Mouse (Mus musculus): ENCODE measurements around the gene Kxd1. TPM values are rescaled to one million over a fixed set of nuclear protein-coding genes. Genes with fewer than 3 reads are reported as not detected.

Kxd1 gene
- polyA plus RNA-seq (2015; fragmentation: Nextera tagmentation; extraction: Ambion mirVana), result 52.3 and 54.9 TPM in 2 replicates

DNA sequence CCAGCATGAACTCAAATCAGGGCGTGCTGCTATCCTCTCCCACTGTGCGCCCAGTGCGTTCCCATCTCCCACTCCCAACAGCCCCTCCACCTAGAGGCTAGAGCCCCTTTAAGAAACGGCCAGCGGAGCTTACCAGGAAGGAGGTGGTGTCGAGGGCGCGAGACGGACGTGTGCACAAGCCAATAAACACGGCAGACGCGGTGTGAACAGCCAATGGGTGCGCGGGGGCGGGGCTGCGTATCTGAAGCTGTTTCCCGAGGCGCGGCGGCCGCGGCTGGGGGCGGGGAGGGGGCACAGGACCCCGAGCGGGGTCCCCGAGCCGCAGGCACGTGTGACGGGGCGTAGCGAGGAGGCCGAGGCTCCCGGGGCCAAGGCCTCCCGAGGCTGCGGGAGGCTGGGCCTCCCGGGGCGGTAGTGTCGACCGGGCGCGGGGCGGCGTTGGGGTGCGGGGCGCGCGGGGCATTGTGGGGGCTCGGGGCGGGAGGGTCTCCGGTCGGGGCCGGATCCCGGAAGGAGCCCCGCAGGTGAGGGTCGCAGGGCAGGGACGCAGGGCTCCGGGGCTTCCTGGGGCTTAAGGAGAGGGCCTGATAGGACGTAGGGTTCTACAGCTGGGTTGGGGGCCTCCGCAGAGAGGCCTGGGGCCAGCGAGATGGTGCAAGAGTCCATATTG lies at the start of gene Kxd1, which contains the start of gene Fkbp8:
Gene Kxd1, minus strand, starts transcription at position 445 of the 670 bp plus-strand sequence.
Gene Fkbp8, plus strand, starts transcription at position 213 of the 670 bp plus-strand sequence.

DNA sequence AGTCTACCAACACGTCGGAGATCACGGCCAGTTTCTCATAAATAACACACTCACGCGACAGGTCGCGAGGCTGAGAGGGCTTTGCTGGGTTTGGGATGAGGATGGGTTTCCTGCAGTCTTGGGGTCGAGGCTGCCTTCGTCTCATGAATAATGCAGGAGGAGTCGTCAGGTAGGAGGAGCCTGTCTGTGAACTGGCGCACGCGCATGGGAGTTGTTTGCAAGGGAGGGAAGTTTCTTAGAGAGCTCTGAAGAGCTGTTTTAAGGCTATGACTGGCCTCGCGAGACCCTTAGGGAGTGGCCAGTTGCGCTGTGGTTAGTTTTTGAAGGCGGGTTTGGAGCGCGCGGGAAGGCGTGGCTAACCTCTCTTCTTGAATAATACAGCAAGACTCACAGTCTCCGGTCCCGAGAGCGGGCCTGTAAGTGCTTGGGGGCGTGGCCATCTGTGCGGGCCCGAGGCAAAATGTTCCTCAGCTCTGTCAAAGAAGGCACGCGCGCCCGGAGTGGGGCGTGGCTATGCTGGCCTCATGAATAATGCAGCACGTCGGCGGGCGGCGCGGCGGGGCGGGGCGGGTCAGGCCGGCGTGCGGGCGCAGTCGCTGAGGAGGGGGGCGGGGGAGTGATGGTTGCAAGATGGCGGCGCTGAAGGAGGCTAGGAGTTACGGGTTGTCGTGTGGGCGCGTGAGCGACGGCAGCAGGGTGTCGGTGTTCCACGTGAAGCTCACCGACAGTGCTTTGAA lies 11.5 kb upstream of the Kxd1 start, which contains the start of gene Ell:
Gene Ell, plus strand, starts transcription at position 381 of the 737 bp plus-strand sequence.

DNA sequence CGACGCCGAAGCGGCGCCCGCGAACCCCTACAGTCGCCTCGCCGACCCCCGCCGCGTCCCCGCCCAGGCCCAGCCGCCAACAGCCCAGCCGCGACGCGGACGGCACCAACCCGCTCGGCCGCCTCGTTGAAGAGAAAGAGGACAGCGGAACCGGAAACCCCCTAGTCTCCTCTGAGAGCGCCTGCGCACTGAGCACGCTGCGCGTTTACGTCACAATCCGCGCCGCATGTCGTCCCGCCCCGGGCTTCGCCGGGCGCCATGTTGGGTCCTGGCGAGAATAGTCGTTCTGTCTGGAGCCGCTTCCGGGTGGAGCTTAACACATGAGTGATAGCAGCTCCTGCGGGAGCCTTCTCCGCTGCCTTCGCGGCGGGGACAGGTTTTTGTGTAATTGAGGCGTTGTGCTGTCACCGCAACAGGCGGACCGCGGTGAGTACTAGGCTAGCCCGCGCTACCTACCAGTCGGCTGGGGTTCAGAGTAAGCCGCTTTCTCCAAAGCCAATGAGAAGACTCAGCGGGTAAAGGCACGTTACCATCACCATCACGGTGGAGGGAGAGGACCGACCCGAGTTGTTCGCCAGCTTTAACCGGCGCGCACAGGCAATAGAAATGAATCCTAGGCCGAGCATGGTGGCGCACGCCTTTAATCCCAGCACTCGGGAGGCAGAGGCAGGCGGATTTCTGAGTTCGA lies 17.4 kb downstream of the Kxd1 start, which contains the start of gene Uba52:
Gene Uba52, minus strand, starts transcription at position 574 of the 688 bp plus-strand sequence.

DNA sequence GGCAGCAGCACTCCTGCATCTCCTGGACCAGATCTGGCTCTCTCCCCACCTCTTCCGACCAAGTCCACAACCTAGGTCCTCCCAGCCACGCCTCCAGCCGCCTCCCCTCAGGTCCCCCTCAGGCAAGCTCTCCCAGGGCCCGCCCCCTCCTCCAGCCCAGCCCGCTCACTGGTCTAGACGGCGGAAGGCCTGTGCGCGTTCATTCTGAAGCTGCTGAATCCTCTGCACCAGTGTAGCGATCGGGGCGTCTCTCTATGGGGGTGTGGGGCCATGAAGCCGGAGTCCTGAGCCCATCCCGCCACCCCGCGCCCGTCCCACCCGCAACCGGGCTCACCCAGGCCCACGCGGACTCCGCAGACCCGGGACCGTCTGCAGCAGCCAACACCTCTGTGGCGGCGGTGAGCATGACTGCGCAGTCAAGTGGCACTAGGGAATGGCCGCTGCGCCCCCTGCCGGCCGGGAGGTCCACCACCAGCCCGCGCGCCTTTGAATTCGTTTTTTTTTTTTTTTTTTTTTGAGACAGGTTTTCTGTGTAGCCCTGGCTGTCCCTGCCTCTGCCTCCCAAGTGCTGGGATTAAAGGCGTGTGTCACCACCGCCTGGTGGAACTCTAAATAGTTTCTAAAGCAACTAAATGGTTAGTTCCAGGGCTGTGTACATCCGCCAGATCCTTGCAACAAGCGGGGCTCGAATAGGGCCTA lies 21.3 kb downstream of the Kxd1 start, which contains the start of gene Rex1bd:
Gene Rex1bd, minus strand, starts transcription at position 425 of the 699 bp plus-strand sequence.

DNA sequence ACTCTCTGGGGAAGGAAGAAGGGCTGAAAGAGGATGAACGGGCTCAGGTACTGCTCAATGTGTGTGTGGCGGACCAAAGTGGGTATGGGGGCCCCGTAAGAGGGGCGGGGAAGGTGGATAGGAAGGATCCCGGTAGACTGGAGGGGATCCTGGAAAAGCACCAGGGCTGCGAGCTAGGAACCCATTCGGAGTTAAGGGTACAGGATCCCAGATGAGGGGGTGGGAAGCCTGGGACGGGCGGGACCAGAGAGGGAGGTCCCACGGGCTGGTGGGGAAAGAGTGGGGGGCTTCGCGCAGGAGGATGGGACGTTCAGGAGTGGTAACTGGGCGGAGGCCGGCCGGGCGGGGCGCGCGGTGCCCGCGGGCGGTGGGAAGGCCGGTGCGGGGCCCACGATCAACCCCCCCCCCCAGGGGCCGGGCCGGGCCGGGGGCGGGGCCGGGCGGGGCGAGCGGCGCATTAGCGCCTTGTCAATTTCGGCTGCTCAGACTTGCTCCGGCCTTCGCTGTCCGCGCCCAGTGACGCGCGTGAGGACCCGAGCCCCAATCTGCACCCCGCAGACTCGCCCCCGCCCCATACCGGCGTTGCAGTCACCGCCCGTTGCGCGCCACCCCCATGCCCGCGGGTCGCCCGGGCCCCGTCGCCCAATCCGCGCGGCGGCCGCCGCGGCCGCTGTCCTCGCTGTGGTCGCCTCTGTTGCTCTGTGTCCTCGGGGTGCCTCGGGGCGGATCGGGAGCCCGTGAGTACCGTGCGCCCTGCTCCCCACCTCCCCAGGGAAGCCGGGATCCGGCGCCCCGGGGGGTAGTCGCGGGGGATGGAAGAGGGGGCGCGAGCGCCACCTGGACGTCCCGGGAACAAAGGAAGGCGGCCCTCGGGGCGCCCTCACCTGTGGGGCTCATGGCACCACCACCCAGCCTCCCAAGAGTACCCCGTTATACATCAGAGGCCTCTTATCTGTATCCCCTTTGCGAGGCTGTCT lies 34.8 kb downstream of the Kxd1 start, which contains the start of gene Crlf1:
Gene Crlf1, plus strand, starts transcription at position 495 of the 977 bp plus-strand sequence.

DNA sequence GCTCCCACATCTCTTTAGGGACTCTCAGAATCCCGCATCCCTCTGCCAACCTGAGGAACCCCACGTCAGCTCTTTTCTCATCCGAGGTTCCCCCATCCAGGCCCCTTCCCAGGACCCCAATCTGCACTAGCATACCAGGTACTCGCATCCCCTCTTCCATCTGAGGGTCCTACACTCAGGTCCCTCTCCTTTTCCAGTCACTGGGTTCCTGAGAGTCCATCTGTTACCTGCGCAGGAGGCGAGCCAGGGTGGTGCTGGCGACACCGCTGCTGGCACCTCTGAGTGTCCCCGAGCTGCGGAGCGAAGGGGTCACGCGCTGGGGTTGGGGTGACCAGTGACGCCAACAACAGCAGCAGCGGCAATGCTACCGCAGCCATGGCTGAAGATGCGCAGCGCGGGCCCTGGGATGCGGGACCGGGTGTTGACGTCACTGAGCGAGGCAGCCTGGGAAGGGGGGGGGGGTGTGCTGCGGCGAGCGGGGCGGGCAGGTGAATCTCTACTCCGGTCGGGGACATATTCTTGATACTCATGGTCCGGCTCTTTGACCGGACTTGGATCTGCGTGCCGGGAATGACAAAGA lies 40.7 kb downstream of the Kxd1 start, which contains the start of gene Tmem59l:
Gene Tmem59l, minus strand, starts transcription at position 418 of the 580 bp plus-strand sequence.

DNA sequence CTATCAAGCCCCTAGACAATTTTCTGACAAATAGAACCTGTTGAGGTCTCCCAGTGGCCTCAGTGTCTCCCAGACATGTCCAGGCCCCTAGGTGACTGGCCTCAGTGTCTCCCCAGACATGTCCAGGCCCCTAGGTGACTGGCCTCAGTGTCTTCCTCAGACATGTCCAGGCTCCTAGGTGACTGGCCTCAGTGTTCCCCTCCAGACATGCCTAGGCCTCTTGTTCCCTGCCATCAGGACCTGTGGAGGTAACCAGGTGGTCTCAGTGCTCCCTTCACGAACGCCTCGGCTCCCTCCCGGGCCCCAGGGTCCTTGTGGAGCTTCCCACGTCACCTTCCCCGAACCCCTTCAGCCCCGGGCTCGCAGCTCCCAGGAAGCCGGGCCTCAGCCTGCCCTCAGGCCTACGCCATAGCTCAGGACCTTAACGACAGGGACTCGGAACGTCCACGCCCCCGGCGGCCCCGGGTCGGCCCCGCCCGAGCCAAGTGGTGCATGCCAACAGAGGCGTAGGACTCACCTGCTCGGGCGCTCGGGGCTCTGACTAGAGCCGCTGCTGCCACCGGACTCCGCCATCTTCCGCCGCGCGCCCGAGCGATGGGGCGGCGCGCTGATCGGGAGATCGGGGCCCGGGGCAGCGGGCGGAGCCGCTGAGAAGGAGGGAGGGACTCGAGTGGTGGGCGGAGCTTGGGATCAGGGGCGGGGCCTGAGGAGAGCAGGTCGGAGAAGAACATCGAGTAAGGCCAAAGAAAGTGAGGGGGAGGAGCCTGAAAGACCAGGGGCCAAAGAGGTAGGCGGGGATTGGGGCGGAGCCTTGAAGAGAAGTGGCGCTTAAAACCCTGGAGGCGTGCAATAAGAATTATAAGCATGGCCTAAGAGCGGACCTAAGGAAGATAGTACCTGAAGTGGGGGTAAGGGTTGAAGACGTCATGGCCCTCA lies 51.2 kb downstream of the Kxd1 start, which contains the start of gene Klhl26:
Gene Klhl26, minus strand, starts transcription at position 636 of the 936 bp plus-strand sequence.

Other genes starting within 250 kb of the Kxd1 start
- 19.1 and 21.1 TPM in 2 replicates for gene Homer3, start 245.1 kb downstream of the Kxd1 start, polyA plus RNA-seq (2015; fragmentation: Nextera tagmentation; extraction: Ambion mirVana)
- gene Ddx49, start 225.5 kb downstream of the Kxd1 start, polyA plus RNA-seq (2015; fragmentation: Nextera tagmentation; extraction: Ambion mirVana), result 37.9 and 42.1 TPM in 2 replicates
- gene Cope, start 225.4 kb downstream of the Kxd1 start, polyA plus RNA-seq (2015; fragmentation: Nextera tagmentation; extraction: Ambion mirVana), result 301 and 337 TPM in 2 replicates
- gene Cers1, start 212.2 kb downstream of the Kxd1 start, polyA plus RNA-seq (2015; fragmentation: Nextera tagmentation; extraction: Ambion mirVana), result 64.3 and 66.1 TPM in 2 replicates
- 6.2 and 9.8 TPM in 2 replicates for gene Gdf1, start 198.1 kb downstream of the Kxd1 start, polyA plus RNA-seq (2015; fragmentation: Nextera tagmentation; extraction: Ambion mirVana)
- 11.1 and 12.8 TPM in 2 replicates for gene Upf1, start 174.7 kb downstream of the Kxd1 start, polyA plus RNA-seq (2015; fragmentation: Nextera tagmentation; extraction: Ambion mirVana)
- 1.1 and 1.3 TPM in 2 replicates for gene Comp, start 154.4 kb downstream of the Kxd1 start, polyA plus RNA-seq (2015; fragmentation: Nextera tagmentation; extraction: Ambion mirVana)
- 37.6 and 49.6 TPM in 2 replicates for gene Crtc1, start 88.4 kb downstream of the Kxd1 start, polyA plus RNA-seq (2015; fragmentation: Nextera tagmentation; extraction: Ambion mirVana)
- 31.4 and 33.0 TPM in 2 replicates for gene Klhl26, start 51.0 kb downstream of the Kxd1 start, polyA plus RNA-seq (2015; fragmentation: Nextera tagmentation; extraction: Ambion mirVana)
- 261 and 281 TPM in 2 replicates for gene Tmem59l, start 40.6 kb downstream of the Kxd1 start, polyA plus RNA-seq (2015; fragmentation: Nextera tagmentation; extraction: Ambion mirVana)
- gene Crlf1, start 34.8 kb downstream of the Kxd1 start, polyA plus RNA-seq (2015; fragmentation: Nextera tagmentation; extraction: Ambion mirVana), result 19.6 and 21.2 TPM in 2 replicates
- 212 and 215 TPM in 2 replicates for gene Rex1bd, start 21.2 kb downstream of the Kxd1 start, polyA plus RNA-seq (2015; fragmentation: Nextera tagmentation; extraction: Ambion mirVana)
- gene Uba52, start 17.2 kb downstream of the Kxd1 start, polyA plus RNA-seq (2015; fragmentation: Nextera tagmentation; extraction: Ambion mirVana), result 753 and 869 TPM in 2 replicates
- 305 and 354 TPM in 2 replicates for gene Fkbp8, start 232 bp downstream of the Kxd1 start, polyA plus RNA-seq (2015; fragmentation: Nextera tagmentation; extraction: Ambion mirVana)
- 11.4 and 14.1 TPM in 2 replicates for gene Ell, start 11.5 kb upstream of the Kxd1 start, polyA plus RNA-seq (2015; fragmentation: Nextera tagmentation; extraction: Ambion mirVana)
- gene Isyna1, start 66.4 kb upstream of the Kxd1 start, polyA plus RNA-seq (2015; fragmentation: Nextera tagmentation; extraction: Ambion mirVana), result 113 TPM in 2 replicates
- gene Ssbp4, start 80.9 kb upstream of the Kxd1 start, polyA plus RNA-seq (2015; fragmentation: Nextera tagmentation; extraction: Ambion mirVana), result 221 and 251 TPM in 2 replicates
- gene Lrrc25, start 88.2 kb upstream of the Kxd1 start, polyA plus RNA-seq (2015; fragmentation: Nextera tagmentation; extraction: Ambion mirVana), result 2.3 and 2.5 TPM in 2 replicates
- gene Gdf15, start 104.5 kb upstream of the Kxd1 start, polyA plus RNA-seq (2015; fragmentation: Nextera tagmentation; extraction: Ambion mirVana), result 0.55 and 0.79 TPM in 2 replicates
- gene Pgpep1, start 132.4 kb upstream of the Kxd1 start, polyA plus RNA-seq (2015; fragmentation: Nextera tagmentation; extraction: Ambion mirVana), result 72.8 and 79.8 TPM in 2 replicates
- 194 and 204 TPM in 2 replicates for gene Lsm4, start 145.3 kb upstream of the Kxd1 start, polyA plus RNA-seq (2015; fragmentation: Nextera tagmentation; extraction: Ambion mirVana)
- gene Jund, start 171.0 kb upstream of the Kxd1 start, polyA plus RNA-seq (2015; fragmentation: Nextera tagmentation; extraction: Ambion mirVana), result 107 and 140 TPM in 2 replicates
- gene Iqcn, start 175.5 kb upstream of the Kxd1 start, polyA plus RNA-seq (2015; fragmentation: Nextera tagmentation; extraction: Ambion mirVana), result 0.03 TPM in 1 of 2 replicates, not detected in the other
- gene Gm3336, start 190.6 kb upstream of the Kxd1 start, polyA plus RNA-seq (2015; fragmentation: Nextera tagmentation; extraction: Ambion mirVana), result not detected in 2 replicates
- gene Pde4c, start 195.8 kb upstream of the Kxd1 start, polyA plus RNA-seq (2015; fragmentation: Nextera tagmentation; extraction: Ambion mirVana), result 0.12 and 0.14 TPM in 2 replicates
- 832 and 885 TPM in 2 replicates for gene Rab3a, start 226.7 kb upstream of the Kxd1 start, polyA plus RNA-seq (2015; fragmentation: Nextera tagmentation; extraction: Ambion mirVana)
- gene Mpv17l2, start 233.0 kb upstream of the Kxd1 start, polyA plus RNA-seq (2015; fragmentation: Nextera tagmentation; extraction: Ambion mirVana), result 50.0 and 53.0 TPM in 2 replicates
- gene Pik3r2, start 248.8 kb upstream of the Kxd1 start, polyA plus RNA-seq (2015; fragmentation: Nextera tagmentation; extraction: Ambion mirVana), result 81.0 and 96.3 TPM in 2 replicates